Mouse (Mus musculus) retina, adult 2 months (tissue): ENCODE results near the gene Wasf2.
A peak's percentile ranks its signal among the peaks of the same experiment; 100 is the strongest.
"Not testable (repeated sequence)": the region's sequence is repeated elsewhere in the genome, so short reads cannot be mapped to it uniquely, and the experiment has no call there.

Experiments
- DNase-seq: peaks from one replicate; pipeline ENCODE4 v3.0.0-alpha.2; 2012; ENCODE audit warnings: low read depth, low spot score

The Wasf2 gene

DNA sequence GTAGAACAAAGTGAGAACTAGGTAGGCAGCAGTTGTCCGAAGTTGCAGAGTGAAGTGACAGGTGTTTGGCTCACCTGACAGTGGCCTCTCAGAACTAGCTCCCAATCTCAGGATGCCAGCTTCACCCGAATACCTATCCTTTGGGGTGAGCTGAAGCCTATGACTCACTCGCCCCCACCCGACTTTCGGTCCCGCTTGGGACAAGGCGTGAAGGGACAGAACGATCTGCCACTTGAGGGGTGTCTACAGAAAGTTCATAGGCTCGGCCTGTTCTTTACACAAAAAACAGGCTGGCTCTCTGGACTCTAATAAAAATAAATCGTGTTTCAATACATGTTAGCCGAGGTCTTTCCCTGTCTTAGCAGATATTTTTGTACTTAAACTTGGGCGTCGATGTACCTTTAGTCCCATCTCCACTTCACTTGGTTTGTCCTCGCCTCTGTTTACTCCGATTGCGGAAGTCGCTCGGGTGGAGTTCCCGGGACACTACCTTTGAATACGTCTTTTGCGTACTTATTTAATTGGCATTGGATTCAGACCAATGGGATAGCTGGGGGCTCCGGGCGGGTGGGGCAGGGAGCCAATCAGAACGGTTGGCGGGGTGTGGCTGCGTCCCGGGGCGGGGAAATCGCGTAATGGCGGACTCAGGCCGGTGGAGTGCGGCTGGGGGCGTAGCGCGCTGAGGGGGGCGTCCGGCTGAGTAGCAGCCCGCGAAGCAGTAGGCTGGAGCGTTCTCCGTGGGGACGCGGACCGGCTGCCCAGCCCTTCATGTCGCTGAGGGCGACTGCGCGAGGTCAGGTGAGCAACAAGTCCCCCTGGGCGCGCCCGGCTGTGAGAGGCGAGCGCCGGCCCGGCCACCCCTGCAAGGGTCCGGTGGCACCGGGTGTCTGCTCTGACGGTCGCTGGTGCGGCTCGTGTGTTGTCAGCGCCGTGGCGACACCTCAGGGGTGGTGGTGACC lies at the start of gene Wasf2:
Gene Wasf2 (plus strand): TSS at position 575 of the 959 bp plus-strand sequence.
- DNase-seq = peak; percentile 90

DNA sequence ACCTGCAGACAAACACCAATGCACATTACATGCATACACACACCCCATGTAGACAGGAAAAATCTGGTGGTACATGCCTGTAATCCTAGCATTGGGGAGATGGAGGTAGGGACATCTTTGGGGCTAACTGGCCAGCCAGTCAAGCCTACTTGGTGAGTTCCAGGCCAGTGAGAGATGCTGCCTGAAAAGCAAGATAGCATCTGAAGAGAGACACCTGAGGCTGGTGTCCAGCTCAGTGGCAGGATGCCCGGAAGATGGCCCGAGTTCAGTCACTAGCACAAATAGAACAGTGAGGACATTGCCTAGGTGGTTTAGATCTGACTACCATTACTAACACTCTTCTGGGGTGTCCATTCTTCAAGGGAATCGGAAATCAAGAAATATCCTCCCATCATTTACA lies 49.4 kb upstream of the Wasf2 start:
- DNase-seq = no peak

DNA sequence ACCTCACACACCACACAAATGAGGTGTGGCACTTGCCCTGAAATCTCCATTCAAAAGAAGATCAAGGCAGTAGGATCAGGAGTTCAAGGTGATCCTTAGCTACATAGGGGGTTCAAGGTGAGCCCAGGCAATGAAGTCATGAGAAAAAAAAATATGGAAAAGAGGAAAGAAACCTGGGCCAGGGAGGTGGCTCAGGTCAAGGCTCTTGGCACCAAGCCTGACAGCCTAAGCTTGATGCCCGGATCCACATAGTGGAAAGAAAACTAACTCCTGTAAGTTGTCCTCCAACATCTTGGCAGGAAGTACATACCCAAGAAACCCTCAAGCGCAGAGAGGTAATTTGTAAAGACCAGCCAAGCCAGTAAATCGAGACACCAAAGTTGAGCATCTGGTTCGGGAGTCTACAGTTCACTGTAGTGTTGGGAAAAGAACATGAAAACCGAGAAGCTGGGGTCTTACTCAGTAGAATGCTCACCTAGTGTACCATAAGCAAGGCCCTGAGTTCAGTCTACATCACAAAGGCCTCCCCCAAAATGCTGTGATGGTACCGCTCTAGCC lies 48.0 kb upstream of the Wasf2 start:
- DNase-seq = no peak

DNA sequence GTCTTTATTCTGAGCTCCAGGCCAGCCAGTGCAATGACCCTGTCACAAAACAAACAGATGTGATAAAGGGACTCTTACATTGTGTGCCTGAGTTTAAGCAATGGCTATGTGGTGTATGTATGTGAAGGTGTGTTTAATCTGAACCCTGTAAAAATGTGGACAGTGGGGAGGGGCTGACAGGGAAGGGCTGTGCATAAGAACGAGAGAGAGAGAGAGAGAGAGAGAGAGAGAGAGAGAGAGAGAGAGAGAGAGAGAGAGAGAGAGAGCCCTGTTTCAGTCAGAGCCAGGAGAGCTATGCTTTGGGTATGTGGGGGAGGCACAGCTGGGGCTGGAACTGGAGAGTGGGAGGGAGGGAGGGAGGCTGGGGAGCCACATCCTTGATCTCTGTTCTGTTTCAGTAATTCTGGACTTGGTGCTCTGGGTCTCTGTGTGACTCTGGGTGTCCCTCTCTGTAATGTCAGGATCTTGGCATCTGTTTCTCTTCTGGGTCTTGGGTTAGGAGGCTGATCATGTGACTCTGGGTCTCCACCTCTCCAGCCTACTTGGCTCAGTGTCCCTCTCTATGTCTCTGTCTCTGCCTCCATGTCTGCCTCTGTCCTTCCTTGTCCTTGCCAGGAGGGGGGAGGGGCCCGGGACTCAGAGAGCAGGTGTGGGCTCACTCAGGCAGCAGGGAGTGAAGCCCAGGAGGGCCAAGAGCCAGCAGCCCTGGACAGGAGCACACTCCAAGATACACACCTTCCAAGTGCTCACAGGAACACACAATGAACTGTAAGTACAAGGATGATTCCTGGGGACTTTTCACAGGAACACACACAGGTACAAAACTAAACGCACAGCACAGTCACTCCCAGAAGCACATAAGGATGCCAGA lies 46.1 kb upstream of the Wasf2 start:
- DNase-seq = no peak

DNA sequence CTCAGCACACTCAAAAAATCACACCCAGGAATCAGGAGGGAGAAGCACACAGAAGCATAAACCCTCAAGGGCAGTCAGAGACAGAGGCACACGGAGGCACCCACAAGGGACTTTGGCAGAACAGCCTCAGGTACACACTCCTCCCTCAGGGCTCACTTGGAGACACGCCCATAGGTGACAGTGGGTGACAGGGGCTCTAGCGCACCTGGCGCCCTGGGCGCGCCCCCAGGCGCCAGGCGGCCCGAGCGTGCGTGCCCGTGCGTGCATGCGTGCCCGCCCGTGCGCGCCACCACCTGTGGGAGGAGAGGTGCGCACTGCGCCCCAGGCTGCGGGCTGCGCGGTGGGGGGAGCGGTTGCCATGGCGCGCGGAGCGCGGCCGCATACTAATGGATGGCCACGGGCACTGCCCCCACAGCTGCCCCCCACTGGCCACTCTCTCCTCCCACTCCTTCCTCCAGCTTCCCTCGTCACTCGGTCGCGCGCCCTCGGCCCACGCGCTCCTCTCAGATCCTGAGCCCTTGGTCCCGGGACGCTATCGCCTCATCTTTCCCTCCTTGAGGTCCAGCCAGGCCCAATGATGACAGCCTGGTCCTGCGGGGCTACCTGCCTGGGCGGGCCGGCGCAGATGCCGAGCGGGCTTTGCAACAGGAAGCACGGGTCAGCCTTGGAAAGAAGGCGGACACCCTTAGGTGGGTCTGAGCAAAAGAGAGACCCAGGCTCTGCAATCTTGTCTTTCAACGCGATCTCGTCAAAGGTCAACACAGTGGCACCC lies 45.1 kb upstream of the Wasf2 start:
- no peak for DNase-seq

DNA sequence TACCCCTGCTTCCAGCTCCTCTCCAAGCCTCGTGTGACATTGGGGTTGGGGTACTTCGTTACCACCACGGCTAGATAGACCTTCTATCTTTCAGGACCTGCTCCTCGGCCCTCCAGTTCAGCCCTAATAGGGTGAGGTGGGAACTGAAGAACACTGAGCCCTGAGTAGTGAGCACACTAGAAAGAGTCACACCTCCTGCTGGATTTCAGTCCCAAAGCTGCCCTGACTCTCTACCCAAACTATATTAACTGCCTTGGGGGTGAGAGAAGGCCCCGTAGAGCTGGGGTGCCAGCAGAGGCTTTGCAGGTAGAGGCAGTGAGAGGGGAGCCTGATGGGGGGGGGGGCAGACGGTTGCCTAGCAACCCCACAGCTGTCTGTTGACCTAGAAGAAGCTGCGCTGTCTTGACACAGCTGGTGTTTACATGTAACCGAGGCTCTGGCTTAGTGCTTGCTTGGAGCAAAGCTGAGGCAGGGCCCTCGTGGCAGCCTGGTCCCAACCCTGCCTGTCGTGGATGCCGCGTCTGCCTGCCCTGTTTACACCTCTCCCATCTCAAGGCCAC lies 44.4 kb upstream of the Wasf2 start:
- DNase-seq = no peak

DNA sequence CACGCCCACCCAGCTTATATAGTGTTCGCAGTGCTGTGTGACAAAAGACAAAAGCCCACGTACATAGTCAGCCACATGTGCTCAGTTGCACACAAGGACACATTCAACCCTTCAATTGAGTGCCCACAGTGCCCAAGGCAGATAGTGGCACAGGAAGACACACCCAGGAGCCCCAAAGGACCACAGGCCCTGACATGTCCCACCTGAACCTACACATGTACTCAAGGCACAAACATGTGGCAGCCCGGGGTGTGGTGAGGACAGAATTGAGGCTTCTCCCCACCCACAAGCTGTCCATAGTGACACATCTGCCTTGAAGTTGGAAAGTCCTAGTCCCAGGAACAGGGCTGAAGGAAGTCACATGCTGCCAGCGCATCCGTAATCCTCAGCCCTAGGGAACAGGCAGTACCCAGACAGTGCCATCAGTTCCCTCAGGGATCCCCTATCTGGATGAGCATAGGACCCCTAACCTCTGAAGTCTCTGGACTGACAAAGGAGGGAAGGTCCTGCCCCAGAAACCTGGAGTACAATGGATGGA lies 43.1 kb upstream of the Wasf2 start:
- DNase-seq = no peak

DNA sequence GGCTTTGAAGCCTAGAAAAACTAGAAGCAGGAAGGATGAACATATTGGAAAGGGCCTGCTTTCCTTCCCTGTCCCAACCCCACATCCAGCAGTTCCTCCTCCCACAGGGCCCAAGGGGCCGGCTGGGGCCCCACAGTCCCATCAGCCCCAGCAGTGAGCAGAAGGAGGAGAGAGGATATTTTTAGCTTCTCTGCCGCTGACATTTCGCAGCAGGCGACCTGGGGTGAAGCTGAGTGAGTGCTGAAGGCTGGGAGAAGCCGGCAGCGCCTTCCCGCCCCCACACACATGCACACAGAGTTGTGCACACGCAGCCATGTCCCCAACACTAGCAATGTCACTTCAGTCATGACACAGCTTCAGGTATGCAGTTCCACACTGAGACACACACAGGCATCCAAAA lies 42.5 kb upstream of the Wasf2 start:
- no peak for DNase-seq

DNA sequence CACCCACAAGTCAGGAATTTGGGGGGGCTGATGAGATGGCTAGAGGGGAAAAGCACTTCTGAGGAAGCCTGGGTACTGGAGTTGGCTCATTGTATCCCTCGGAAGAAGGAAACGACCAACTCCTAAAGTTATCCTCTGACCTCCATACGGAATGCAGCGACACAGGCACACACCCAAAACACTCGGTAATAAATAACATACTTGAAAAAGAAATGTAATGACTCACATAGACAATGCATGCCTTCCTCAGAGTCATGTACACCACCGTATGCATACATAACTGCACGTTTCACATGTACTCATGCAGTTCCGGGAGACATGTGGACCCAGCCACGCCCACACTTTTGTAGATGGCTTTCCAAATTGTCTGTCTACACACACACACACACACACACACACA lies 41.0 kb upstream of the Wasf2 start:
- DNase-seq = no peak

DNA sequence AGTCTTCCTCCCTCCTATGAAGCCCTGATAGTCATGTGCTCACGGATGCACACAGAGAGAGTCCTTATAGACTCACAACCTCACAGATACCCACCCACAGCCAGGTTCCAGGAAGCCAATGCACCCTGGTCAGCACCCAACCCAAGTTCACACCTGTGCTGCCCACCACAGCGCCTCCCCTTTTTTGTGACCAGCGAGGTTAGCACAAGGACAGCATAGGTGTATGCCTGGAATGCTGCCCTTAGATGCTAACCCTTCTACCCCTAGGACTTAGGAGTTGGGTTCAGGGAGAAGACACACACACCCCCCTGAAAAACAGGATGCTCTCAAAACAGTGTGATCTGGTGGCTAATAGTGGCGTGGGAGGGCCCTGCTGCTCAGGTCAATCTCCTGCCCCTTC lies 40.5 kb upstream of the Wasf2 start:
- no peak for DNase-seq

DNA sequence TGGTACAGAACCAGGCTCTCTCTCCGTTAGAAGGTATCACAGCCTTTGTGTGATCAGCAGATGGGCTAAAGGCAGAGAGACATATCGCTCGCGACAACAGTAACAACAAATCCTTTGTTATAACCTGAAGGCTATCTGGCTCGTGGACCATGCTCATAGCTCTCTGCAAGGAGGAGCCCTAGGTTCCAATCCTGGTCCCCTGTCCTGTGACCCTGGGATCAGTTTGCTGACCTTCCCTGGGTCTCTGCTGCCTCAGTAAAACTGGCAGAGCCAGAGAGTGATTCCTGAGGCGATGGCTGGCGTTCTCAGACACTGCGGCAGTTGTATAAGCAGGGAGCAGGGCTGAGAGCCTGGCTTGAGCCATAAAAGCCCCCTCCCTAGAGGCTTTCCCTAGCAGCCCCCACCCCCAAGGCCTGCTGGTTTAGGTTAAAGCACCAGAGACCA lies 40.0 kb upstream of the Wasf2 start:
- DNase-seq = no peak

DNA sequence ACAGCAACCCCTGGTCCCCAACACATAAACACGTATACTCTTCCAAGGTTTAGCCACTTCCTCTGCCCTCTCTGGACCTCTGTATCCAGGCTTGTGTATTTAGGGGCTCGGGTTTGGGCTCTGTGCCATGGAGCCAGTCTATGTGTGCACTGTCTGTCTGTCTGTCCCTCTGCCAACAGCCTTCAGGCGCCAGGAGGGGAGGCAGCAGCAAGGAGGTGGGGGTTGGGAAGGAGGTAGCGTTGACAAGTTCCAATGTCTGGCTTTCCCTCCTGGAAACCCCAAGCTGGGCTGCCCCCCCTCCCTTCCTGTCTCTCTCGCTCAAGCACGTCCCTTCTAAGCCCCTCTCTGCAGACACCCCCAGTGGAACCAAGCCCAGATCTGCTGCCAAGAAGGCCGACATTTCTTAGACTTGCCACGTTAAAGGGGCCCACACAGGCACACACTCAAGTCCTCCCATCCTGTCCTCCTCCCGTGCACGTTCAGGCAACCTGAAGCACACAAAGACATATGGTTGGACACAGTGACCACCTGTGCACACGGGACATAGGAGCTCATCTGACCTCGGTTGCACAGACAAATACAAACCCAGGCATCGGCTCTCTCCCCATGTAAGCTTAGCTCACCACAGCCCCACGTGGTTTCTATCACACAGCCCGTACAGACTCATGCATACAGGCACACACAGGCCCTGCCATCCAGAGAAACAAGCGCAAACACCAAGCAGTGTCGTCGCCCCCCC lies 39.4 kb upstream of the Wasf2 start:
- no peak for DNase-seq

DNA sequence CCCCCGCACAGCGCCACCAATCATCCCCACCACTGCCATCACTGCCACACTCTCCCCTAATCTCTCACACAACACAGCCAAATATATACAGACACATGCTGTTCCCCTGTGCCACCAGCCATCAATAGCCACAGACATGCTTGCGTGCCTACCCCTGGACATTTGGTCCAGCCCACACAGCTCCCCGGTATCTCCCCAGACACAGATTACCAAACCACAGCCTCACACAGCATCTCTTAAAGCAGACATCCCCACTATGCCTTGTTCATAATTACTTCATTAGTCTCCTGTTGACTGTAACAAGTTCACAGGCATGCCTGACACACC lies 38.9 kb upstream of the Wasf2 start:
- DNase-seq = no peak

DNA sequence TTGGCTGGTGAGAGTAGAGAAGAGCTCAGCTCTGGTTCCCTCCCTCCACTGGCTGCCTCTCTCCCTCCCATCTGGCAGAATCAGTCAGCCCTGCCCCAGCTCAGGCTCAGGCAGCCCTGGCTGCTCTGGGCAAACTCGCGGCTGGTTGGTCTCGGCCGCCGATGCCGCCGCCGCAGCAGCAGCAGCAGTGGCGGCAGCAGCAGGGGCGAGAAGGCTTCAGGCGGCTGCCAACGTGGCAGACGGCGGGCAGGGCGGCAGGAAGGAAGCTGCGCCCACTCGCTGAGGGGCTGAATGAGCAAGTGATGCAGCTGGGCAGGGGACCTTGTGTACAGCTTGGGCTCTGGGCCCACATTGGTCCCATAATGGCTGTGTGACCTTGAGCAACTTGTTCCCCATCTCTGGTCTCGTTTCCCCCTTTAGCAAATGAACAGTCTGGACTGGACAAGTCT lies 37.8 kb upstream of the Wasf2 start:
- no peak for DNase-seq

DNA sequence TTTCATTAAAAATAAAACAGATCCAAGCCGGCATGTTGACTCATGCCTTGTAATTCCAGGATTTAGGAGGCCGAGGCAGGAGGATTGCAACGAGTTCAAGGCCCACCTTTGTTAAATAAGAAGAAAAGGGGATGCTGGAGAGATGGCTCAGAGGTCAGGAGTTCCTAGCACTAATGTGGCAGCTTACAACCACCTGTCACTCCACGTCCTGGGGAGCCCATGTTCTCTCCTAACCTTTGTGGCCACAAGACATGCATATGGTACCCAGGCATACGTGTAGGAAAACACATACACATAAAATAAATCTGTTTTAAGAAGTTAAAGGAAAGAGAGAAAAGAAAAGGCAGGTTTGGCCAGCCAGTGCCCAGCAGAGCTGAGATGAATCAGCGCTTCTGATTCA lies 37.2 kb upstream of the Wasf2 start:
- no peak for DNase-seq

DNA sequence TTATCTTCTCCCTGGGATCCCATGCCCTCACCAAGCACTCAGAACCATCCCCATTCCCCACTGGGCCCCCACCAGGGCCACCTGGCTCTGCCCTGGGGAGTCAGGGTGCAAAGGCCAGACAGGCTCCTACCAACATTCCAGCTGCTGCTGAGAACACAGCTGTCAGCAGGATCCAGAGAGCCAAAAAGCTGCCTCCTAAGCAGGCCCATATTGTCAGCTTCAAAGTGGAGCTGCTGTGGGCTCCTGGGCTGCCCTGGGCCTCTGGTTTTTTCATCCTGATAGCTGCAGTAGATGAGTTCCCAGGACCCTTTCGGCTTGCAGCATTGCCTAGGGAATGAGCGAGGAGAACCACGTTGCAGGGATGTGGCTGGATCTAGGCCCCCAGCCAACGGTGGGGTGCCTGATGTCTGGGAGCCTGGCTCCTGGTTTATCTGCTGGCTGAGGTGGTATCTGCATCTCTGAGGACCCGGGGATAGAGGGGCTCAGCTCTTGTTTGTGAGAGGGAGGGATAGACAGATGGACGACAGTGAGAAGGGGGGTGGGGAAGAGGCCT lies 36.7 kb upstream of the Wasf2 start:
- no peak for DNase-seq

DNA sequence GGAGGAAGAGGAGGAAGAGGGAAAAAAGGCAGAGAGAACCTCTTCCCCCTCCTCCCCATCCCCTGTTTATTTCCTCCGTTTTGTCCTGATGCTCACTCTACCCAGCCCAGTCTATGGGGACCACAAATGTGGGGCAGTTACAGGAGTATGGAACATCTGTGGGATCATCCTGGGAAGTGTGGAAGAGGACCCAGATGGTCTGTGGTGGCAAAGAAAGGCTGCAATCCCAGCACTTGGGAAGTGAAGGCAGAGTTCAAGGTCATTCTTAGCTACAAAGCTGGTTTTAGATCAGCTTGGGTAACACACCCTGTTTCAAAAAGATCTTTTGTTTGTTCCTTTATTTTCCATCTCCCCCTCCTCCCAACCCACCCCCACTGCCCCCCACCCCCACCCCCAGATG lies 36.0 kb upstream of the Wasf2 start:
- no peak for DNase-seq

DNA sequence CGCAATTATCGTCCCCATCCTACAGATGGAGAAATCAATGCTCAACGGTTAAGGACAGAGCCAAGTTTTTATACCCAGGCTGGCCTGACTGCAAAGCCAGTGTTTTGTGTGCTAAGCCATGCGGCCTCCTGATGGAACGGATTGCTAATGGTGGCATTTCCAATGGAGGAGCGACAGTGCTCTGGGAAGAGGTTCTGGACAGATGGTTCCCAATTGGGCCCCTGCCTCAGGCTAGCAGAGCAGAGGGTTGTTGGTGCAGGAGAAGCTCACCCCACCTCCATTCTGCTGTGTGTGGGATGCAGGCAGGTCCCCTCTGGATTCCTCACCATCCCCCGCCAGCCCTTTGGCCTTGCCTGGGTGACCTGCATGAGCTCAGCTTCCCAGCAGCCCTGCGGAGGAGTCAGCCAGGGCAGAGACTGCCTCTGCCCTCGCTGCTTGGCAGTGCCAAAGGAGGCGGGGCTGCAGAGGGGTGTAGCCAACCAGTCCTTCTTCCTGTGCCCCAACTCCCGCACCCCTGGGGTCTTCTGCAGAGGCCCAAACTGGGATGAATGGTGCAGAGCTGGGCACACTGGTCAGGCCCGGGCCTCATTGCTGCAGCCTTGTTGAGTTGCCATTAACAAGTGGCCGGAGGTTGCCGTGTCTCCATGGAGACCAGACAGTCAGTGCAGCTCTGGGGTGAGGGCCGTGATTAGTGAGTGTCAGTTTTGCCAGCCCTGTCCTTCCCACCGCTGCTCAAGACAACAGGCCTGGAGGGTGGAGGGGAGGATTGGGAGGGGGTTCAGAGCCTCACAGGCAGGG lies 35.2 kb upstream of the Wasf2 start:
- no peak for DNase-seq

DNA sequence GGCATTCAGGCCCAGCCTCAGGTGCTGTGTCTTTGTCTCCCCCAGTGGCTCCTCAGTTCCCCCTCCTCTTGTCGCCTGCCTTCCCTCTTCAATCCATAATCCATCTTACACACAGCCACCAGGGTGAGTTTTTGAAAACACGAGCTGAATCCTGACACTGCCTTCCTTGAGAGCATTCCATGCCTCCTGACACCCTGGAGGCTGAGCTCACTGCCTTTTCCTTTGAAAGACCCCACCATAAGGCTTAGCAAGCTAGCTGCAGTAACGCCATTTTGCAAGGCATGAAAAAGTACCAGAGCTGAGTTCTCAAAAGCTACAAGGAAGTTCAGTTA lies 34.6 kb upstream of the Wasf2 start:
- not testable (repeated sequence) for DNase-seq
